Mouse (Mus musculus): ENCODE measurements around the gene Ugt1a6a.

The Ugt1a6a gene

GRCm38 (mm10) chr1:88247660-88248059, 113.1 kb downstream of the Ugt1a6a start:
- DNase-seq (ENCODE audit: extremely low spot score, low spot score), result no peak

GRCm38 (mm10) chr1:88248658-88249057, 114.0 kb downstream of the Ugt1a6a start:
- DNase-seq (ENCODE audit: extremely low spot score, low spot score), result no peak

- no peak for DNase-seq (ENCODE audit: extremely low spot score, low spot score)
Observed at GRCm38 (mm10) chr1:88249596-88249995, 115.0 kb downstream of the Ugt1a6a start.

- no peak for DNase-seq (ENCODE audit: extremely low spot score, low spot score)
Observed at GRCm38 (mm10) chr1:88250023-88250422, 115.4 kb downstream of the Ugt1a6a start.

GRCm38 (mm10) chr1:88253106-88253505, 118.5 kb downstream of the Ugt1a6a start:
- DNase-seq (ENCODE audit: extremely low spot score, low spot score), result no peak

GRCm38 (mm10) chr1:88253540-88253939, 118.9 kb downstream of the Ugt1a6a start:
- DNase-seq (ENCODE audit: extremely low spot score, low spot score), result no peak

GRCm38 (mm10) chr1:88254793-88255465, 120.3 kb downstream of the Ugt1a6a start:
- DNase-seq (ENCODE audit: extremely low spot score, low spot score), result no peak

- DNase-seq (ENCODE audit: extremely low spot score, low spot score), result no peak
Observed at GRCm38 (mm10) chr1:88255466-88255857, 120.9 kb downstream of the Ugt1a6a start.

- DNase-seq (ENCODE audit: extremely low spot score, low spot score), result no peak
Observed at GRCm38 (mm10) chr1:88255989-88256754, 121.6 kb downstream of the Ugt1a6a start.

- no peak for DNase-seq (ENCODE audit: extremely low spot score, low spot score)
Observed at GRCm38 (mm10) chr1:88256886-88257663, 122.5 kb downstream of the Ugt1a6a start.

- no peak for DNase-seq (ENCODE audit: extremely low spot score, low spot score)
Observed at GRCm38 (mm10) chr1:88257681-88258080, 123.1 kb downstream of the Ugt1a6a start.

- DNase-seq (ENCODE audit: extremely low spot score, low spot score), result no peak
Observed at GRCm38 (mm10) chr1:88258361-88258760, 123.8 kb downstream of the Ugt1a6a start.

GRCm38 (mm10) chr1:88258881-88259642, 124.5 kb downstream of the Ugt1a6a start:
- peak; percentile 74 for DNase-seq (ENCODE audit: extremely low spot score, low spot score)

- no peak for DNase-seq (ENCODE audit: extremely low spot score, low spot score)
Observed at GRCm38 (mm10) chr1:88259643-88260024, 125.0 kb downstream of the Ugt1a6a start.

- DNase-seq (ENCODE audit: extremely low spot score, low spot score), result no peak
Observed at GRCm38 (mm10) chr1:88260114-88260513, 125.5 kb downstream of the Ugt1a6a start.

- no peak for DNase-seq (ENCODE audit: extremely low spot score, low spot score)
Observed at GRCm38 (mm10) chr1:88260604-88261377, 126.2 kb downstream of the Ugt1a6a start.

- DNase-seq (ENCODE audit: extremely low spot score, low spot score), result no peak
Observed at GRCm38 (mm10) chr1:88261706-88262105, 127.1 kb downstream of the Ugt1a6a start.

GRCm38 (mm10) chr1:88262255-88262654, 127.6 kb downstream of the Ugt1a6a start:
- DNase-seq (ENCODE audit: extremely low spot score, low spot score), result no peak

GRCm38 (mm10) chr1:88262961-88263360, 128.4 kb downstream of the Ugt1a6a start:
- no peak for DNase-seq (ENCODE audit: extremely low spot score, low spot score)

- DNase-seq (ENCODE audit: extremely low spot score, low spot score), result no peak
Observed at GRCm38 (mm10) chr1:88263778-88264177, 129.2 kb downstream of the Ugt1a6a start.
